Mouse (Mus musculus) MEL (cell line): Measurements from ENCODE around the gene Rpl29. TPM values are rescaled to one million over a fixed set of nuclear protein-coding genes. Genes with fewer than 3 reads are reported as not detected.

Experiments used
- DNase-seq: peaks from one replicate; pipeline ENCODE4 v3.0.0; 2011; ENCODE audit warnings: low read depth, low spot score
- H3K27ac ChIP-seq: 2 replicates; pipeline ENCODE4 v1.5.1; 2012; ENCODE audit warnings: low read depth, mild to moderate bottlenecking, control low read depth, low read length, moderate library complexity; ENCODE audit not compliant: control insufficient read depth
- H3K27me3 ChIP-seq, 2 experiments: fragments of 150-350 bp in 1 of 2; sonication (generic) in 1 of 2; 2 replicates each; pipeline ENCODE4 v1.6.1; 2012; ENCODE audit warnings: low read length in 2 of 2, mild to moderate bottlenecking in 2 of 2, improper control_type of control experiment in 1 of 2, moderate library complexity in 1 of 2; ENCODE audit not compliant: insufficient read depth in 2 of 2, control insufficient read depth in 1 of 2
- H3K36me3 ChIP-seq, 2 experiments: 2 replicates each; pipeline ENCODE4 v1.6.1; 2012 to 2014; ENCODE audit warnings: low read length in 2 of 2, improper control_type of control experiment in 1 of 2, inconsistent platforms in 1 of 2, mild to moderate bottlenecking in 1 of 2; ENCODE audit not compliant: insufficient read depth in 2 of 2, control insufficient read depth in 1 of 2
- H3K4me1 ChIP-seq, 2 experiments: fragments of 150-350 bp in 1 of 2; sonication (generic) in 1 of 2; 2 replicates each; pipeline ENCODE4 v1.6.1; 2012; ENCODE audit warnings: low read length in 2 of 2, improper control_type of control experiment in 1 of 2, mild to moderate bottlenecking in 1 of 2; ENCODE audit not compliant: insufficient read depth in 2 of 2, control insufficient read depth in 1 of 2
- H3K4me3 ChIP-seq, 2 experiments: fragments of 150-350 bp in 1 of 2; sonication (generic) in 1 of 2; 2 replicates each; pipeline ENCODE4 v1.5.1; 2012; ENCODE audit warnings: low read depth in 2 of 2, low read length in 2 of 2, mild to moderate bottlenecking in 2 of 2, moderate library complexity in 2 of 2, control low read depth in 1 of 2, improper control_type of control experiment in 1 of 2; ENCODE audit not compliant: control insufficient read depth in 1 of 2, insufficient read depth in 1 of 2
- H3K79me2 ChIP-seq: 2 replicates; pipeline ENCODE4 v1.6.1; 2012; ENCODE audit warnings: mild to moderate bottlenecking, low read length, moderate library complexity; ENCODE audit not compliant: control insufficient read depth, poor library complexity, insufficient read depth
- H3K9ac ChIP-seq: 2 replicates; pipeline ENCODE4 v1.6.1; 2012; ENCODE audit warnings: low read depth, mild to moderate bottlenecking, control low read depth, low read length, moderate library complexity; ENCODE audit not compliant: control insufficient read depth, poor library complexity, severe bottlenecking
- H3K9me3 ChIP-seq: fragments of 150-350 bp; sonication (generic); replicated peaks from 2 replicates; pipeline ENCODE4 v1.6.1; 2012; ENCODE audit warnings: mild to moderate bottlenecking, low read length, improper control_type of control experiment, moderate library complexity; ENCODE audit not compliant: insufficient read depth
- BHLHE40 ChIP-seq: IDR thresholded peaks from 2 replicates; pipeline ENCODE4 v1.6.1; 2012; ENCODE audit warnings: low read depth, mild to moderate bottlenecking, inconsistent platforms, low read length, improper control_type of control experiment, borderline replicate concordance
- CTCF ChIP-seq, 3 experiments: IDR thresholded peaks in 2 of 3; conservative IDR thresholded peaks in 1 of 3; 2 replicates each; pipeline ENCODE4 v1.5.1; 2011 to 2012; ENCODE audit warnings: low read length in 3 of 3, low read depth in 2 of 3, mild to moderate bottlenecking in 2 of 3, improper control_type of control experiment in 1 of 3, inconsistent platforms in 1 of 3, mixed read lengths in 1 of 3, moderate library complexity in 1 of 3; ENCODE audit not compliant: control insufficient read depth in 1 of 3, insufficient read depth in 1 of 3, poor library complexity in 1 of 3, severe bottlenecking in 1 of 3
- E2F4 ChIP-seq: IDR thresholded peaks from 2 replicates; pipeline ENCODE4 v1.6.1; 2011; ENCODE audit warnings: low read depth, low read length, improper control_type of control experiment, borderline replicate concordance
- ELF1 ChIP-seq: IDR thresholded peaks from 2 replicates; pipeline ENCODE4 v1.6.1; 2014; ENCODE audit warnings: low read depth, mild to moderate bottlenecking, inconsistent platforms, low read length, improper control_type of control experiment, moderate library complexity
- ETS1 ChIP-seq: IDR thresholded peaks from 2 replicates; pipeline ENCODE4 v1.6.1; 2012; ENCODE audit warnings: low read depth, mild to moderate bottlenecking, inconsistent platforms, low read length, improper control_type of control experiment, moderate library complexity
- GATA1 ChIP-seq: IDR thresholded peaks from 2 replicates; pipeline ENCODE4 v1.6.1; 2011; ENCODE audit warnings: low read depth, low read length, improper control_type of control experiment
- HCFC1 ChIP-seq: IDR thresholded peaks from 2 replicates; pipeline ENCODE4 v1.6.1; 2012; ENCODE audit warnings: low read depth, mild to moderate bottlenecking, inconsistent platforms, low read length, improper control_type of control experiment, moderate library complexity
- MAFK ChIP-seq: IDR thresholded peaks from 2 replicates; pipeline ENCODE4 v1.6.1; 2011; ENCODE audit warnings: low read depth, mild to moderate bottlenecking, low read length, improper control_type of control experiment, borderline replicate concordance
- MEF2A ChIP-seq: IDR thresholded peaks from 2 replicates; pipeline ENCODE4 v1.6.1; 2014; ENCODE audit warnings: low read depth, mild to moderate bottlenecking, inconsistent platforms, low read length, improper control_type of control experiment; ENCODE audit not compliant: poor library complexity, insufficient replicate concordance, severe bottlenecking; ENCODE audit errors: extremely low read depth
- MYC ChIP-seq: IDR thresholded peaks from 2 replicates; pipeline ENCODE4 v1.6.1; 2011; ENCODE audit warnings: low read depth, mild to moderate bottlenecking, low read length, improper control_type of control experiment, moderate library complexity
- NRF1 ChIP-seq: IDR thresholded peaks from 2 replicates; pipeline ENCODE4 v1.6.1; 2014; ENCODE audit warnings: low read depth, mild to moderate bottlenecking, inconsistent platforms, low read length, improper control_type of control experiment, moderate library complexity; ENCODE audit not compliant: poor library complexity, insufficient read depth, severe bottlenecking
- RAD21 ChIP-seq: IDR thresholded peaks from 2 replicates; pipeline ENCODE4 v1.6.1; 2011; ENCODE audit warnings: mild to moderate bottlenecking, low read depth, low read length, improper control_type of control experiment
- SIN3A ChIP-seq: IDR thresholded peaks from 2 replicates; pipeline ENCODE4 v1.6.1; 2012; ENCODE audit warnings: low read length, improper control_type of control experiment, inconsistent platforms
- SMC3 ChIP-seq: IDR thresholded peaks from 2 replicates; pipeline ENCODE4 v1.6.1; 2011; ENCODE audit warnings: low read depth, low read length, improper control_type of control experiment
- UBTF ChIP-seq: IDR thresholded peaks from 2 replicates; pipeline ENCODE4 v1.6.1; 2012; ENCODE audit warnings: low read depth, mild to moderate bottlenecking, inconsistent platforms, low read length, improper control_type of control experiment, moderate library complexity, borderline replicate concordance; ENCODE audit not compliant: insufficient read depth
- USF1 ChIP-seq: IDR thresholded peaks from 2 replicates; pipeline ENCODE4 v1.6.1; 2014; ENCODE audit warnings: low read depth, mild to moderate bottlenecking, inconsistent platforms, low read length, improper control_type of control experiment, moderate library complexity
- USF2 ChIP-seq, 2 experiments: IDR thresholded peaks; 2 replicates each; pipeline ENCODE4 v1.6.1; 2011 to 2012; ENCODE audit warnings: improper control_type of control experiment in 2 of 2, low read length in 2 of 2, borderline replicate concordance in 1 of 2, inconsistent platforms in 1 of 2, low read depth in 1 of 2, mild to moderate bottlenecking in 1 of 2; ENCODE audit not compliant: insufficient read depth in 1 of 2
- ZMIZ1 ChIP-seq: IDR thresholded peaks from 2 replicates; pipeline ENCODE4 v1.6.1; 2012; ENCODE audit warnings: low read depth, mild to moderate bottlenecking, inconsistent platforms, low read length, improper control_type of control experiment, moderate library complexity
- ZNF384 ChIP-seq: IDR thresholded peaks from 2 replicates; pipeline ENCODE4 v1.6.1; 2012; ENCODE audit warnings: low read depth, mild to moderate bottlenecking, inconsistent platforms, low read length, improper control_type of control experiment
- polyA plus RNA-seq, 2 experiments: library from polyadenylated mRNA; stranded (reverse) in 1 of 2; unstranded in 1 of 2; fragments of >175 nt in 1 of 2; fragments of >200 nt in 1 of 2; gene quantifications; 2 replicates each; pipeline versions ENCODE4 v1.2.1 to v1.2.4; 2012; ENCODE audit warnings: low replicate concordance in 2 of 2, low read depth in 1 of 2; ENCODE audit not compliant: insufficient read length in 2 of 2, insufficient read depth in 1 of 2, missing spikeins in 1 of 2
- total RNA-seq: library from RNA; depleted of rRNA; stranded (reverse); fragments of 300-350 nt; gene quantifications from 2 replicates; pipeline ENCODE4 v1.2.3, GENCODE M21; 2012

The Rpl29 gene
- total and polyA plus RNA-seq, 3 experiments = 60.8 to 761 TPM; not detected in 1

DNA sequence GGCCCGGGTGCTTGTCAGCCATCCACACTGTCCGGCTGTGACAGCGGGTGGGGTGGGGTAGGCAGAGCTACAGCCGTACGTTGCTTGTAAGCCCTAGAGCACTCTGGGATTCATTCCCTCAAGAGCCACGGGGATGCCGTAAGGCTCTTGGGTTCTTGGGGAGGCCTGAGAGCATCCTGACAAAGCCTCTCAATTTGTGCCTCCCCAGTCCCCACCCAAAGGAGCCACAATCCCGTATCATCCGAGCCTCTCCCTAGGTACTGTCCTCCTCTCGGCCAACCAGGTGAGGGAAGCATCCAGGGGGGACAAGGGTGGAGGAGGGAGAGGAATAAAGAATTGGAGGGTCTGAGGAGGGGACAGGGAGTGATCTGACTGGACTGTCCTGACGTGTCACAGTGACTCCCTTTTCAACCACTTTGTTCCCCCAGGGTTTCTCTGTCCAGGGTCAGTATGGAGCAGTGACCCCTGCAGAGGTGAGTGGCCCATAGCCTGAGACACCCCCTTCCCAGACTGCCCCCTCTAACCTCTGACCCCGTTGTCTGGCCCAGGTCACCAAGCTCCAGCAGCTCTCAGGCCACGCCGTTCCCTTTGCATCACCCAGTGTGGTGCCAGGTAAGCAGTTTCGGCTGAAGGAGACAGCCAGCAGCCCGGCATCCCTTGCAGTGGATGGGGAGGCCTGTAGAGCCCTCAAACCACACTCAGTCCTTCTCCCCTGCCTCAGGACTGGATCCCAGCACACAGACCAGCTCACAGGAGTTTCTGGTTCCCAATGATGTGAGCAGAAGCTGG, 32.6 kb downstream of the Rpl29 start:
- Histone ChIP-seq H3K27ac (no peak overlapping the region), H3K4me3 (no peak overlapping the region), H3K4me1 (no peaks in the 10 kb centered on the region), H3K27me3 (no peaks in the 10 kb centered on the region), H3K79me2 (no peaks in the 10 kb centered on the region), H3K36me3 (no peaks in the 10 kb centered on the region), H3K9ac (no peak overlapping the region), H3K9me3 (no peaks in the 10 kb centered on the region)
- TF ChIP-seq E2F4 (no peak), SMC3 (no peak), UBTF (no peak), ELF1 (no peak), BHLHE40 (no peak), ETS1 (no peak), ZNF384 (no peak), RAD21 (no peak), MYC (no peak), MAFK (no peak), USF2 (IDR thresholded peaks at IDR 0.05; ENCODE audit: borderline replicate concordance in 1 of 2, insufficient read depth in 1 of 2, low read depth in 1 of 2, low read length in 2 of 2) (no peak), USF1 (no peak), NRF1 (no peak), GATA1 (no peak), HCFC1 (no peak), MEF2A (no peak), CTCF (IDR thresholded peaks at IDR 0.05 in 2 of 3, conservative IDR thresholded peaks at IDR 0.05 in 1 of 3; ENCODE audit: control insufficient read depth in 1 of 3, insufficient read depth in 1 of 3, low read depth in 2 of 3, low read length in 3 of 3, poor library complexity in 1 of 3, severe bottlenecking in 1 of 3) (no peak)
- no peak for DNase-seq

DNA sequence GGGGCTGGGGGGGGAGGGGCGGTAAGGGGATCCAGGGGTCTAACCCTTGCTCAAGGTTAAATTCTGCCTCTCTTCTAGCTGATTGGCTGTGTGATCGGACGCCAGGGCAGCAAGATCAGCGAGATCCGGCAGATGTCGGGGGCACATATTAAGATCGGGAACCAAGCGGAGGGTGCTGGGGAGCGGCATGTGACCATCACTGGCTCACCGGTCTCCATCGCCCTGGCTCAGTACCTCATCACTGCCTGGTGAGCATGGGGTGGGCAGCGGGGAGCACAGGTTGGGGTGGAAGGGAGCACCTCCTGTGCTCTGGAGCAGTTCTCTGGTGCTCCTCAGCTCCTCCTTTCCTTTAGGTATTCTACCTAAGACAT, 33.2 kb downstream of the Rpl29 start:
- TF ChIP-seq MAFK = no peak
- TF ChIP-seq NRF1 = no peak
- TF ChIP-seq MYC = no peak
- no peak for TF ChIP-seq HCFC1
- TF ChIP-seq ETS1 = no peak
- TF ChIP-seq RAD21 = no peak
- no peak for TF ChIP-seq SIN3A
- TF ChIP-seq E2F4 = no peak
- no peak for TF ChIP-seq USF2 (IDR thresholded peaks at IDR 0.05; ENCODE audit: borderline replicate concordance in 1 of 2, insufficient read depth in 1 of 2, low read depth in 1 of 2, low read length in 2 of 2)
- TF ChIP-seq ZMIZ1 = no peak
- no peaks in the 10 kb centered on the region for H3K27me3 ChIP-seq

More for the DNA sequence above, 33.2 kb downstream of the Rpl29 start:
- Histone ChIP-seq H3K36me3 (no peaks in the 10 kb centered on the region), H3K27ac (no peak overlapping the region), H3K9ac (no peak overlapping the region), H3K79me2 (no peaks in the 10 kb centered on the region), H3K4me3 (no peak overlapping the region), H3K9me3 (no peaks in the 10 kb centered on the region), H3K4me1 (no peaks in the 10 kb centered on the region)
- DNase-seq = no peak
